Mouse (Mus musculus): ENCODE data around the gene Churc1.

DNA sequence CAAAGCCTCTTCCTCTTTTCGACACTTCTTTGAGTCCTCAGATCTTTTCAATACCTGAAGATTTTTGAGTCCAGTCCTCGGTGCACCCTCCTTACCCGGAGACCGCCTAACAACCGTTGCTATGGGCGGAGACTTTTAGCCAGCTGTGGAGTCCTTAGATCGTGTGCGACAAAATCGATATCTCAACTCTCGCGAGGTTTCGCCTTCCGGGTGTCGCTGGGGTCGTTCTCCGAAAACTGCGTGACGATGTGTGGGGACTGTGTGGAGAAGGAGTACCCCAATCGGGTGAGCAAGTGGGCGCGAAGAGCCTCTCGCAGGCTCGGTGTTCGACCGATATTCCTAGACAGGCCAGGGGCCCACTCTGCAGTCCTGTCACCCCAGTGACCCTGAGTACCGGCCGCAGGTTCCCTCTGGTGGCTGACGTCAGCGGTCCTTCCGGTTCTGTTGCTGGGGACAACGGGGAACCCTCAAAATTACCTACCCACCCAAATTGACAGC is at the start of gene Churc1, which contains the start of gene Fntb:
- TF ChIP-seq CTCF (conservative IDR thresholded peaks at IDR 0.05; ENCODE audit: insufficient read depth, insufficient read length, low read depth, low read length) (no peak), POLR2A (IDR thresholded peaks at IDR 0.05; ENCODE audit: low read depth, low read length) (peak; percentile 55)

Measured in kidney, adult 2 months (tissue).